11 mouse cellular contexts compared by ENCODE assay signal in the genomic region with DNA sequence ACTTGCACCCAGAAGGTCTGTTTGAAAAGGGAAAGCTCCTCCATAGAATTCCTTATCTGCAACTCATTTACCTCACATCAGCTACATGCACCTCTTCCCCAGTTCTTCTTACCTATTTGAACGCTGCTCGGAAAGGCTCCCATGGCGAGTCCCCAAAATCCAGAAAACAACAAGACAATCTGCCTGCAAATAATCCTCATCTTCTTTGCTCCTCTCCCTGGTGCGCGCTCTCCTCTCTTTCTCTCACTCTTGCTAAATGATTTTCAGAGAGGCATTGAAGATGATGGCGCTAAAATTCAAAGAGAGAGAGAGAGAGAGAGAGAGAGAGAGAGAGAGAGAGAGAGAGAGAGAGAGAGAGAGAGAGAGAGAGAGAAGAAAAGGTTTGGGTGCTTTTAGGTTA. TPM values are rescaled to one million over a fixed set of nuclear protein-coding genes. Genes with fewer than 3 reads are reported as not detected.
DNase-seq lines count a peak whose midpoint lies in the region; ATAC-seq and TF ChIP-seq lines count a peak whose summit lies in the region.
"Had no signal": no experiment of that assay in that cellular context is flagged by ENCODE, and none has a peak within 500 bp of the region (broad histone marks: within the 10 kb centered on the region; RNA-seq: fewer than 3 reads in every experiment).

No protein-coding gene starts in this region.

- TF ChIP-seq POLR2A in heart, adult 2 months (IDR thresholded peaks at IDR 0.05; ENCODE audit: insufficient read depth, low read depth, low read length) = no peak
- no peak for TF ChIP-seq POLR2A in ES-Bruce4 (IDR thresholded peaks at IDR 0.05; ENCODE audit: insufficient read depth, low read length)

- TF ChIP-seq EP300 in heart, adult 2 months (IDR thresholded peaks at IDR 0.05; ENCODE audit: insufficient read depth, low read depth, low read length) = no peak
- no peak for TF ChIP-seq EP300 in ES-Bruce4 (IDR thresholded peaks at IDR 0.05; ENCODE audit: insufficient read depth, low read depth, low read length)

- H3K9ac ChIP-seq in heart, embryonic 14.5 days (ENCODE audit: low read length) = no peak overlapping the region
- no peak overlapping the region for H3K9ac ChIP-seq in heart, adult 2 months (ENCODE audit: low read depth, low read length)
- peak overlapping the region; percentile 46; the same call in 1 of the 2 replicates for H3K9ac ChIP-seq in ES-Bruce4 (ENCODE audit: low read depth, poor library complexity, severe bottlenecking)
- H3K9ac ChIP-seq in intestine, postnatal 0 days (ENCODE audit: low read depth, low read length) = no peak overlapping the region

- no peak for TF ChIP-seq CTCF in heart, adult 2 months (IDR thresholded peaks at IDR 0.05)
- TF ChIP-seq CTCF in ES-Bruce4 (IDR thresholded peaks at IDR 0.05; ENCODE audit: low read depth, low read length) = no peak
- TF ChIP-seq CTCF in intestine, postnatal 0 days (IDR thresholded peaks at IDR 0.05; ENCODE audit: low read depth) = no peak

- no peaks in the 10 kb centered on the region for H3K9me3 ChIP-seq in heart, embryonic 14.5 days (ENCODE audit: control insufficient read depth, low read length)
- H3K9me3 ChIP-seq in ES-Bruce4 (replicated peaks; ENCODE audit: control insufficient read depth, insufficient read depth, low read length, poor library complexity, severe bottlenecking) = no peaks in the 10 kb centered on the region
- no peaks in the 10 kb centered on the region for H3K9me3 ChIP-seq in embryonic facial prominence, embryonic 10.5 days
- no peaks in the 10 kb centered on the region for H3K9me3 ChIP-seq in intestine, postnatal 0 days (ENCODE audit: control insufficient read depth)

- no peaks in the 10 kb centered on the region for H3K4me1 ChIP-seq in heart, embryonic 14.5 days (ENCODE audit: control insufficient read depth in 2 of 2, insufficient read depth in 2 of 2, low read length in 2 of 2)
- H3K4me1 ChIP-seq in heart, adult 2 months (ENCODE audit: control insufficient read depth, insufficient read depth, low read length) = no peaks in the 10 kb centered on the region
- peaks cover 2% of the 10 kb centered on the region for H3K4me1 ChIP-seq in ES-Bruce4 (ENCODE audit: control insufficient read depth, insufficient read depth, low read length)
- no peaks in the 10 kb centered on the region for H3K4me1 ChIP-seq in embryonic facial prominence, embryonic 10.5 days
- H3K4me1 ChIP-seq in intestine, postnatal 0 days (replicated peaks; ENCODE audit: control insufficient read depth, insufficient read depth, low read length) = no peaks in the 10 kb centered on the region

- H3K79me2 ChIP-seq in heart, adult 2 months (replicated peaks; ENCODE audit: control insufficient read depth, insufficient read depth, low read length) = no peaks in the 10 kb centered on the region

- H3K27ac ChIP-seq in heart, embryonic 14.5 days (replicated peaks in 1 of 2; ENCODE audit: control insufficient read depth in 1 of 2, insufficient read depth in 1 of 2, low read depth in 2 of 2, low read length in 2 of 2) = no peak overlapping the region
- no peak overlapping the region for H3K27ac ChIP-seq in heart, adult 2 months
- no peak overlapping the region for H3K27ac ChIP-seq in ES-Bruce4 (ENCODE audit: insufficient read depth, low read length)
- H3K27ac ChIP-seq in embryonic facial prominence, embryonic 10.5 days (replicated peaks) = peak overlapping the region; percentile 65; the same call in 1 of the 2 replicates
- no peak overlapping the region for H3K27ac ChIP-seq in intestine, postnatal 0 days (ENCODE audit: low read depth, low read length)
- H3K27ac ChIP-seq: macrophage had no signal

- WGBS in heart, embryonic 14.5 days = 1% methylated on average over 6 of the region's 6 CpGs
- WGBS in heart, adult 2 months = 2% methylated on average over 6 of the region's 6 CpGs
- 1% methylated on average over 6 of the region's 6 CpGs for WGBS in embryonic facial prominence, embryonic 10.5 days
- WGBS in intestine, postnatal 0 days = 12% methylated on average over 6 of the region's 6 CpGs

- no peak for DNase-seq in heart, adult 2 months
- peak; percentile 15 for DNase-seq in embryonic facial prominence, embryonic 10.5 days (ENCODE audit: low spot score)
- DNase-seq in right cerebral cortex, postnatal 4 days = peak; percentile 7
- DNase-seq in testis, postnatal 10 days (ENCODE audit: low spot score) = no peak
- DNase-seq in T-cell, adult 2 months (ENCODE audit: low spot score) = no peak

- no peak for ATAC-seq in heart, embryonic 14.5 days (ENCODE audit: insufficient number of reproducible peaks, insufficient read depth, low FRiP score, low read depth)
- ATAC-seq in intestine, postnatal 0 days = no peak

- H3K27me3 ChIP-seq in heart, embryonic 14.5 days (ENCODE audit: control insufficient read depth, insufficient read depth, low read length) = peaks cover 3% of the 10 kb centered on the region
- no peaks in the 10 kb centered on the region; the same call in 1 of the 2 replicates for H3K27me3 ChIP-seq in heart, adult 2 months (ENCODE audit: control insufficient read depth, insufficient read depth, low read length)
- no peaks in the 10 kb centered on the region; the same call in 1 of the 2 replicates for H3K27me3 ChIP-seq in ES-Bruce4 (ENCODE audit: control insufficient read depth, insufficient read depth, low read length, poor library complexity, severe bottlenecking)
- H3K27me3 ChIP-seq in embryonic facial prominence, embryonic 10.5 days (replicated peaks; ENCODE audit: low read depth, poor library complexity, severe bottlenecking) = no peaks in the 10 kb centered on the region; the same call in 1 of the 2 replicates
- H3K27me3 ChIP-seq in intestine, postnatal 0 days (replicated peaks; ENCODE audit: control insufficient read depth, insufficient read depth, low read length) = peaks cover 8% of the 10 kb centered on the region; the same call in 1 of the 2 replicates
- H3K27me3 ChIP-seq: CH12.LX had no signal

- no peaks in the 10 kb centered on the region for H3K36me3 ChIP-seq in heart, embryonic 14.5 days (ENCODE audit: control insufficient read depth, insufficient read depth, low read length)
- H3K36me3 ChIP-seq in heart, adult 2 months (ENCODE audit: control insufficient read depth, insufficient read depth, low read length) = no peaks in the 10 kb centered on the region
- no peaks in the 10 kb centered on the region for H3K36me3 ChIP-seq in ES-Bruce4 (ENCODE audit: control insufficient read depth, insufficient read depth, low read length, poor library complexity, severe bottlenecking)
- H3K36me3 ChIP-seq in embryonic facial prominence, embryonic 10.5 days (replicated peaks) = no peaks in the 10 kb centered on the region
- no peaks in the 10 kb centered on the region for H3K36me3 ChIP-seq in intestine, postnatal 0 days (ENCODE audit: control insufficient read depth, insufficient read depth)

- H3K4me2 ChIP-seq in heart, embryonic 14.5 days (ENCODE audit: low read length) = peak overlapping the region; percentile 96
- peak overlapping the region; percentile 66 for H3K4me2 ChIP-seq in intestine, postnatal 0 days (replicated peaks; ENCODE audit: low read depth)

- intact Hi-C loops in heart, adult 2 months (cut with DNase I) = loop anchor here (1.0 kb wide), 1 partner anchor 8 kb away; no protein-coding TSS in a partner anchor

- peak overlapping the region; percentile 48 to 50 for H3K4me3 ChIP-seq in heart, embryonic 14.5 days (ENCODE audit: control insufficient read depth in 1 of 2, insufficient read depth in 1 of 2, low read depth in 1 of 2, low read length in 2 of 2)
- no peak overlapping the region for H3K4me3 ChIP-seq in heart, adult 2 months
- H3K4me3 ChIP-seq in ES-Bruce4 (ENCODE audit: low read depth, low read length) = peak overlapping the region; percentile 81
- H3K4me3 ChIP-seq in embryonic facial prominence, embryonic 10.5 days = peak overlapping the region; percentile 75
- peak overlapping the region; percentile 47 for H3K4me3 ChIP-seq in intestine, postnatal 0 days (ENCODE audit: low read depth, low read length)
- H3K4me3 ChIP-seq: erythroblast, embryonic 14.5 days had no signal

RNA-seq across cellular contexts. Expression of gene Gria4, which starts 1.0 kb away (rescaled TPM):
- 0.23 and 0.55 TPM in 2 replicates for polyA plus RNA-seq in heart, embryonic 14.5 days (2014; fragmentation: Nextera tagmentation; extraction: Ambion mirVana)
- not detected for total RNA-seq in heart, adult 2 months (2021)
- polyA plus RNA-seq in heart, adult 2 months (2012; rRNA removed) = 0.02 and 0.12 TPM in 2 replicates
- polyA plus RNA-seq in ES-Bruce4 (2011; ENCODE audit: insufficient read depth, insufficient read length, low read depth, missing spikeins) = 1.3 and 1.5 TPM in 2 replicates
- 2.3 and 2.7 TPM in 2 replicates for polyA plus RNA-seq in embryonic facial prominence, embryonic 10.5 days (2016; fragmentation: Nextera tagmentation; extraction: Ambion mirVana)
- 1.1 and 1.3 TPM in 2 replicates for polyA plus RNA-seq in intestine, postnatal 0 days (2015; fragmentation: Nextera tagmentation; extraction: Ambion mirVana)
- total RNA-seq: CH12.LX had no signal
- polyA plus RNA-seq: erythroblast, embryonic 14.5 days; macrophage had no signal

Comparison
In these comparisons a context has a peak if more than half of its experiments do, and no peak if none do; other contexts are left out.
1. DNase-seq: peak in embryonic facial prominence, embryonic 10.5 days (single experiment) and right cerebral cortex, postnatal 4 days (single experiment); none in heart, adult 2 months (0 of 2), testis, postnatal 10 days (single experiment) and T-cell, adult 2 months (single experiment).